Mouse (Mus musculus) megakaryocyte, embryonic 14.5 days (primary cell): Measurements from ENCODE around the gene Rab12.

Experiments used
- FLI1 ChIP-seq: IDR thresholded peaks from 2 replicates; pipeline ENCODE4 v1.6.1; 2012; ENCODE audit warnings: low read length, inconsistent platforms, mixed read lengths
- GATA1 ChIP-seq: IDR thresholded peaks from 3 replicates; pipeline ENCODE4 v1.6.1; 2012; ENCODE audit warnings: mixed read lengths, low read length, inconsistent platforms, borderline replicate concordance

DNA sequence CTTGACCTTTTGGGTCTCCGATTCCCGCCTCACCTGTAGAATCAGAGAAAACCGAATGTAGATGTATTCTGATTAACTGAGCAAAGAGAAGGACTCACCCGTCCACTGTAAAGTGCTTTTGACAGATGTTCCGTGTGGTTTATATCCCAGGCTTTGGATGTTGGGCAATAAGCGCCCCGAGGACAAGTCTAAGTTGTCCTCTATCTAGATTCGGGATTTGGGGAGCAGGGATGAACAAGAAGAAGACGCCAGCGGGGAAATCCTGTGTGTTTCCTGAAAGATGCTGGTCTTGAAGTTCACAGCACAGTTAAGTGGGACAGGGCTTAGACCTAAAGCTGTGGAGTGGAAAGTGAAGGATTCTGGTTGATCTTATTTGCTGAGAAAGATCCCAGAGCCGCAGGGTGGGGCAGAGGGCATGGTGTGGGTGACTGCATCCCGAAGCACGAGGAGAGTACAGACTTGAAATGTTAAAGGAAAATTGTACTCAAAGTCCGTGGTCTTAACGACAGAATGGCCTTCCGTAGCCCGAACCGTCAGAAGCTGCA is 68.9 kb downstream of the Rab12 start:
- TF ChIP-seq GATA1, result no peak
- no peak for TF ChIP-seq FLI1
